Mouse (Mus musculus) adrenal gland, postnatal 36 days (tissue): ENCODE data around the gene Phox2a. TPM values are rescaled to one million over a fixed set of nuclear protein-coding genes. Genes with fewer than 3 reads are reported as not detected.

Source experiments
- DNase-seq, 2 experiments: peaks; one replicate each; pipeline ENCODE4 v3.0.0; 2021; ENCODE audit warnings: mixed read lengths in 1 of 2
- long read RNA-seq, 2 experiments: library from polyadenylated mRNA; stranded (forward); transcript quantifications; one replicate each; pipeline ENCODE4 v2.0.0; 2021; ENCODE audit warnings: borderline sequencing depth in 2 of 2
- total RNA-seq, 2 experiments: library from RNA; stranded (reverse); gene quantifications; 2 replicates each; pipeline ENCODE4 v1.2.3; 2021

Phox2a gene
- 10 to 100 TPM; 17.3 to 19.4 TPM for total RNA-seq
- long read RNA-seq, experiment 1, transcript Phox2a-201 (3 exons, 1,609 nt): major isoform, 6 of 18 reads
- long read RNA-seq, experiment 1, partial matches to known transcripts: 9 of 18 reads
- long read RNA-seq, experiment 1, other reads (novel, unspliced or antisense): 3 of 18 reads
- long read RNA-seq, experiment 2, transcript Phox2a-201 (3 exons, 1,609 nt): major isoform, 6 of 10 reads
- long read RNA-seq, experiment 2, partial matches to known transcripts: 2 of 10 reads
- long read RNA-seq, experiment 2, other reads (novel, unspliced or antisense): 2 of 10 reads

DNA sequence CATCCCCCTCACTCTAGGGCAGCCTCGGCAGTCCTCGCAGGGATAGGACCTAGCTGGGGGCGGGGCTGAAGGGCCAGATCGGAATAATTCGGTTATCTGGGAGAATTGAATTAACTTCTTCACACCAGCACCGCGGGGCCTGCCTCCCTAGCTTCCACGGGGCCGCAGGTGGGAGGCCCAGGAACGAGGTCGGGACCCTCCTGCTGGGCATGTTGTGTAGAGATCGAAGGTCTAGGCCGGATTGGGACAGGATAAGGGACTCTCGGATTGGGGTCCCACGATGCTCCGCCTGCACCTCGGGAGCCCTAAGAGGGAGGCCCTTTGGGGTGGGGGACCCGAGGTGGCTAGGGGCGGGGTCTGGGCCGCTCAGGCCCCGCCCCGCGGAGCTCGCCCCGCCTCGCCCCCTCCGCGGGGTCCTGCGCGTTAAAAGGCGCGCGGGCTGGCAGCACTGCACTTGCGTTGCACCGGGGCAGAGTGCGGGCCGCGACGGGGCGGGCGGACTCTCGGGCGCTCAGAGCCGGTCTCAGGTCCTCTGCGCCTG lies at the start of gene Phox2a:
Phox2a (plus strand) TSS at position 453 of the 541 bp plus-strand sequence.
- DNase-seq: peak; percentile 42 to 48

GRCm38 (mm10) chr7:101770051-101770450 lies 48.1 kb upstream of the Phox2a start:
- no peak for DNase-seq

DNA sequence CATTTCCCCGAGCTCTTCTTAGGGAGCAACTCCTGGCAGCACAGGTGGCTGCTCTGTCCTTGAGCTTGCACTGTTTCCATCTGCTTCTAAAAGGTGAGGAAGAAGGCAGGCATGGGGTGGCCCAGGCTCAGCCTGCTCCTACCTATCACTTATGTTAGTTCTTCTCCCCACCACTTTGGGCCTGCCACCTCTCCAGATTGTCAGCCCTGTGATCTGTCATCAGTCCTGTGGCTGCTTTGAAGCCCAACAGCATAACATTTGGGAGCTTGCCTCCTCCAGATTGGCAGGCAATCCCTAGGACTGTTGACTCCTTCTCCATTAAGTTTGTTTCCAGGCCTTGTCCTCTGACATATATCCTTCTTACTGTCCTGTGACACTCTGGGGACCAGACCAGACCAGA lies 46.5 kb upstream of the Phox2a start:
- no peak for DNase-seq

DNA sequence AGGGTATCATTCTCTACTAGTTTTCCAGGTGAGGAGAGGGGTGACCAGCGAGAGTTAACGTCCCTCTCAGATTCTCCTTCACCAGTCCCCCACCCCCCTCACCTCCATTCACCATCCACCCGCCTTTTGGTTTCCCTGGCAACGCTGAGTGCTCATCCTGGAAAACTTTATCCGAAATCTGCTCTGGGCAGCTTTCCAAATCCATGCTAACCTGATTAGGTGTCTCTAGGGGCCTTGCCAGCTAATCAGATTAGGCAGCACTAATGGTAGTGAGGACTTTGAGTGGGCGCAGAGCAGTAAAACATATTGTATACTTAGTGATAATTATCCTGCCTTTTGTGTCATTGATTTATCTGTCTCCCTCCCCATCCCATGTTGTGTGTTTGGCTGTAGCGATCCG lies 45.4 kb upstream of the Phox2a start:
- DNase-seq: peak in 1 of 2 experiments; percentile 18

- no peak for DNase-seq
These were observed 41.1 kb upstream of the Phox2a start for GRCm38 (mm10) chr7:101777053-101777452.

DNA sequence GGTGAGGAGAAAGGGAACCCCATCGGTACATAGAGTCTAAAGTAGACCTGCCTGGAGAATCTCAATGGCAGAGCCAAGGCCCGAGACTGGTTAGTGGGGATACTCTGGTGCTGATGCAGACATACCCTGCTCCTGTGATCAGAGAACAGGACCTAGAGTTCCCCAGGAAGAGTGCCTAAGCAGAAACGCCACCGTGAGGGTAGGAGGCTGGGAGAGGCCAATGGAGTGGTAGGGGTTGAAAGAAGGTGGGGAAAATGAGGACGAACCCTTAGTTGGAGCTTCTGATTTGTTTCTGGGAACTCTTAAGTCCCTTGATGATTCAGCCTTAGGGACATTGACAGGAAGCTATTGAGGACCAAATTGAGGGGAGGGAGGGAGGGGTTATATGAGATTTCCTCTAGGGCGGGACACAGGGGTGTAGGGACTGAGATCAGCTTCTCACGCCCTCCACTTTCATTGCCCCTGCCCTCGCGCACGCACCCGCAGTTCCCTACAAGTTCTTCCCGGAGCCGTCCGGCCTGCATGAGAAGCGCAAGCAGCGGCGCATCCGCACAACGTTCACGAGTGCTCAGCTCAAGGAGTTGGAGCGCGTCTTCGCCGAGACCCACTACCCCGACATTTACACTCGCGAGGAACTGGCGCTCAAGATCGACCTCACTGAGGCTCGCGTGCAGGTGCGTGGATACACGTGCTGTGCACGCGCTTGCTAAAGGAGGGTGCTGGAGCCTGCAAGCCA lies 2.4 kb downstream of the Phox2a start:
- peak in 1 of 2 experiments; percentile 29 for DNase-seq

DNA sequence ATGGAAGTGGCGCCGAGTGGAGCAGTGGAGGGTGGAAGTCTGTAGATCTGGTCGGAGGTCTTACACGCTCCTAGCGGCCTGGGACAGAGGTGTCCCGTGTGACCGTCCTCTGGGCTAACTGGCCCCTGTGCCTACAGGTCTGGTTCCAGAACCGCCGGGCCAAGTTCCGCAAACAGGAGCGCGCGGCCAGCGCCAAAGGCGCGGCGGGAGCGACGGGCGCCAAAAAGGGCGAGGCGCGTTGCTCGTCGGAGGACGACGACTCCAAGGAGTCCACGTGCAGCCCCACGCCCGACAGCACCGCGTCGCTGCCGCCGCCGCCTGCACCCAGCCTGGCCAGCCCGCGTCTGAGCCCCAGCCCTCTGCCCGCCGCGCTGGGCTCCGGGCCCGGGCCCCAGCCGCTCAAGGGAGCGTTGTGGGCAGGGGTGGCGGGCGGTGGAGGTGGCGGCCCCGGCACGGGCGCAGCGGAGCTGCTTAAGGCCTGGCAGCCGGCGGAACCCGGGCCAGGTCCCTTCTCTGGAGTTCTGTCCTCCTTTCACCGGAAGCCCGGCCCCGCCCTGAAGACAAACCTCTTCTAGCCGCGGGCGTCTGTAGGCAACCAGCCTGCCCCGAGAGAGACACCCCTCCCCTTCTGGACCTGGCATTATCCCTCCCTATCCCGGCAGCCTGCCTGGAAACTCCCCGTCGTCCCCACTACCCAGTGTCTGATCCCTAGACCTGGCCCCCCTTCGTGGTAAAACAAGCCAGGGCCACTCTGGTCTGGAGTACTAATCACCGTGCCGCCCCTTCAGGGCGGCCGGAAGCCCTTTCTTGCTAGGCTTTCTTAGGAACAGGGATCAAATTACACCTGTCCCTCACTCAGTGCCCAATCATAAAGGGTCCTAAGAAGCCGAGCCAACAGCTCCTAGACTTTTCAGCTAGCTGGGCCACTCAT lies 3.7 kb downstream of the Phox2a start:
- peak; percentile 61 to 71 for DNase-seq

DNA sequence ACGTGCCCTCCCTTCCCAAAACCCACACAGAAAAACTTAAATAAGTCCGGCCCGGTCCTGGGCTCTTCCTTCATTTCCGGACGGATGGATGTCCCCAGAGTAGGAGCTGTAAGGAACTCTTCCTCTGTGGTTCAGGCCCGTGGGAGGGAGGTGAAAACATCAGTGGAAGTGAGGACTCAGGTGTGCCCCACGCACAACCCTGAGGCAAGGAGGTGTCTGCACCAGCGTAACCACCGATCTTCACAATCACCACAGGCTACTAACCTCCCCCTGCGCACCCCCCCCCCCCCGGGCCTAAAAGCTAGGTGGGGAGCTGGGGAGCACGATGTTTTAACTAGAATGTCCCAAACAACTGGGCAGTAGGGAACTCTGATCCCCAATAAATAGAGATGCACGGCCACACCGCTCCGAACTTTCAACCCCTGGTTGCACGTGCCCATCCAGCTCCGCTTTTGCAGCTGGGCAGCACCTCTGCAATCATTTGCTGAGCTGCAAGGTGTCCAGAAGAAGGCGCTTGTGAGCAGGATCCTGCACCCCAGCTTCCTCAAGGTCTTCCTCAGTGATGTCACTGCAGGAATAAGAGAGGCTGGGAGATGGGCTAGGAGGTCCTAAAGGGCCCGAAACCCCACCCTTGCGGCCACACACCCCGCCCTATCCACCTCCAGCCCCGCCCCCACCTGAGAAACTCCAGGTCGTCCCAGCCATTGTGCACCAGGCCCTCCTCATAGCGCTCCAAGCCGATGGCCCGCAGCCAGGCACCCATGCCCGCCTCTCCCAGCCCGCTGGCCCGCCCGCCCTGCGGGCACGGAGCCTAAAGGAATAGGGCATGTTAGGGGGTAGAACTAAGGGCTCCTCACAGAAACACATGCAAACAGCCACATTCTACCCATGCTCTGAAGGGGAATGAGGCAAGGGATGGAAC lies 5.0 kb downstream of the Phox2a start:
- DNase-seq: peak; percentile 64 to 71

- DNase-seq: no peak
These were observed 5.9 kb downstream of the Phox2a start for GRCm38 (mm10) chr7:101823758-101824630.

DNA sequence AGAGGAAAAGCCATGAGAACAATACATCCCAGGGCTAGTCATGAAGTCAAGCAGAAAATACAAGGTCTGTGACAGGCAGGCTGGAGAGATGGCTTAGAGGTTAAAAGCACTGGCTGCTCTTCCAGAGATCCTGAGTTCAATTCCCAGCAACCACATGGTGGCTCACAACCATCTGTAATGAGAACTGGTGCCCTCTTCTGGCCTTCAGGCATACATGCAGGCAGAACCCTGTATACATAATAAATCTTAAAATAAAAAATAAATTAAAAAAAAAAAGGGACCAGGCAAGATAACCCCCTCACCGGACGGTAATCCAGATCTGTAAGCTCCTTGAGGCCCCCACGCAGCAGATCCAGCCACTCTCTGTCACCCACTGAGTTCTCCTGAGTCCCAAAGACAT lies 12.3 kb downstream of the Phox2a start:
- no peak for DNase-seq

DNA sequence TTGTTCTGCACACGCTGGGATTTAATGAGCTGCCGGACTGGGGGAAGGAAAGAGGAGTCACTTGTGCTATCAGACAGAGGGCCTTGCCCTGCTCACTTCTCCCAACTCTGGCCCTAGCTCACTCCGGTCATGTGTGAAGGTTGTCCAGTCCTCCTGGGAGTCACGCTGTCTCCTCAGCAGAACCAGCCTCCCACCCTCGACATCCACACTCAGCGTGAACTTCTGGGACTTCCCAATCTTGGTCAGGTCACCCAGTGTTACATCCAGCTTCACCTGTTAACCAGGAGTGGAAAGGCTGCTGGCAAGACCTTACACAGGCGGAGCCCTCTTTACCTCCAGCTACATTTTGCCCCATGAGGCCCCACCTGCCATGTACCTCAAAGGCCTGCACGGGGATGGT lies 13.3 kb downstream of the Phox2a start:
- no peak for DNase-seq

- DNase-seq: no peak
These were observed 14.3 kb downstream of the Phox2a start for GRCm38 (mm10) chr7:101832372-101832771.

DNA sequence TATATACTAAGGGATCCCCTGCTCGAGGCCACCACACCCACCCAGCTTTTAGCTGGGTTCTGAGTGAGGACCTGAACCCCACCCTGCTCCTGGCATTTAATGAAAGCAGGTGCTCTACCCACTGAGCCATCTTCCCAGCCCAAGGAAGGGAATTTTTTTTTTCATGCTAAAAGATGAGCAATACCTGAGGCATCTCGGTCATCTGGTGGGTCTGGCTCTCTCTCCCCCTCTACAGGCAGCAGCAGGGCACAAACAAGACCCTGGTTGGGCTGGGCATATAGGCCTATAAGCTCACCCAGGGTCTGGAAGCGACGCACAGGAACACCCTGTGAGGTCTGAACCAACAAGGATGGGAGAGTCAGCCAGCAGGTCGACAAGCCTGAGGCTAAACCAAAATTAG lies 15.2 kb downstream of the Phox2a start:
- no peak for DNase-seq

- DNase-seq: no peak
These were observed 15.9 kb downstream of the Phox2a start for GRCm38 (mm10) chr7:101833916-101834584.

- DNase-seq: no peak
These were observed 16.8 kb downstream of the Phox2a start for GRCm38 (mm10) chr7:101834903-101835302.

DNA sequence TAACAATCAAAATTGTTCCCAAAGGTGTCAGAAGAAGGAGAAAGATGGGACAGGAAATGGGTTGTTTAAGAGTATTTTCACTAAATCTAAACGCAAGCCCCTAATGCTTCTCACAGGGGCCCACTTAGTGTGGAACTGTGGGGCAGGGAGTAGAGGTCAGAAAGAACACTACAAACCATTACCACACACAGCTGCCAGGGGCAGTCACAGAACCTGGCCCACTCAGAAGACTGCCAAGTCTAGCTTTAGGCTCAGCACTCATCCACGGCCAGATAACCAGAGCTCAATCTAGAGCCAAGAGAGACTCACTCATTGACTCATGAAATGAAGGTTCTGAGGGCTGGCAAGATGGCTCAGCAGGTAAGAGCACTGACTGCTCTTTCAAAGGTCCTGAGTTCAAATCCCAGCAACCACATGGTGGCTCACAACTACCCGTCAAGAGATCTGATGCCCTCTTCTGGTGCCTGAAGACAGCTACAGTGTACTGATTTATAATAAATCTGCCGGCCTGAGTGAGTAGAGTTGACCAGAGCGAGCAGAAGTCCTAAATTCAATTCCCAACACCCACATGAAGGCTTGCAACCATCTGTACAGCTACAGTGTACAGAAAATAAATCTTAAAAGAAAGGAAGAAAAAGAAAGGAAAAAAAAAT lies 17.5 kb downstream of the Phox2a start:
- DNase-seq: no peak

GRCm38 (mm10) chr7:101836271-101837153 lies 18.4 kb downstream of the Phox2a start:
- DNase-seq: peak; percentile 74 to 88

GRCm38 (mm10) chr7:101837154-101837605 lies 19.1 kb downstream of the Phox2a start:
- DNase-seq: no peak
